ENCODE assay signal across 8 mouse cellular contexts in the genomic region with DNA sequence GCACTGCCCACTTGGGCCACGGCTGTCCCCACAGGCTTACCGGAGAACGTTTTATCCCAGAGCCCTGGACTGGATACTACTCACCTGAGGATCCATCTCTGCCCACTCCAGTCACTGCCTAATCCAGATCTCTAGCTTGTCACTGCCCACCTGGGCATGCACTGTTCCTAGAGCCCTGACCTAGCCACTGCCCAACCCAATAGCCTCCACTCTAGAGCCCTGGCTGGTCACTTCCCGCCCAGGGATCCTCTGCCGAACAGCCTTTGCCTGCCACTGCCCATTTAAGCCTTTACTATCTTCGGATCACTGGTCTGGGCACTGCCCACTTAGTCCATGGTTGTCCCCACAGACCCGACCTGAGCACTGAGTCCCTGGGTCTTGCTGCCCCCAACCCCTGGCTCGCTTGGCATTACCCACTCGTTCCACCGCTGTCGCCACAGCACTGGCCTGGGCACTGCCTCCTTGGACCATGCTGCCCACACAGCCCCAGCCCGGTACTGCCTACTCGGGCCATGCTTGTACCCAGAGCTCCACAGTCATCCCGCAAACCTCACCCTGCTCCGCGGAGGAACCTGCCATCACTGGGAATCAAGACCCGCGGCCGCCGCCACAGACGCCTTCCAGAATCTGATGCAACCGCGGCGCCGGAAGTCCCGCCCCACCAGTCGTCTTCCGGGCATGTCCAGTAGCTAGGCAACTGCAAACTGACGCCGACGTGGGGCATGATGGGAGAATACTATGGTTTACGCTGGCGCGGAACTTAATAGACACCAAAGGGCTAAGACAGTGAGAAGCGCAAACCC. TPM values are rescaled to one million over a fixed set of nuclear protein-coding genes. Genes with fewer than 3 reads are reported as not detected.
DNase-seq lines count a peak whose midpoint lies in the region; ATAC-seq lines count a peak whose summit lies in the region.

Cars (minus strand) TSS at position 663 of the 803 bp plus-strand sequence.

- no peaks in the 10 kb centered on the region for H3K9me3 ChIP-seq in heart, embryonic 10.5 days
- H3K9me3 ChIP-seq in kidney, embryonic 15.5 days (replicated peaks) = no peaks in the 10 kb centered on the region

- DNase-seq in B cell, adult 2 months = peak; percentile 97
- DNase-seq in brain, adult 2 months (ENCODE audit: low read depth, low spot score) = peak; percentile 97
- peak; percentile 98 for DNase-seq in heart, embryonic 10.5 days (ENCODE audit: low spot score)
- peak; percentile 23 for DNase-seq in liver
- DNase-seq in spleen, postnatal 4 days (ENCODE audit: low spot score in 2 of 2) = peak; percentile 92 to 96

- no peaks in the 10 kb centered on the region for H3K27me3 ChIP-seq in heart, embryonic 10.5 days (ENCODE audit: insufficient read depth, poor library complexity, severe bottlenecking)
- H3K27me3 ChIP-seq in kidney, embryonic 15.5 days = no peaks in the 10 kb centered on the region

- peak within 1 kb of the TSS; percentile 91 for H3K4me2 ChIP-seq in kidney, embryonic 15.5 days

- peak; percentile 96 for ATAC-seq in erythroblast, adult 5-6 weeks (replicated peaks; ENCODE audit: low FRiP score, poor library complexity, severe bottlenecking)
- ATAC-seq in kidney, embryonic 15.5 days (replicated peaks; ENCODE audit: low FRiP score) = peak; percentile 99
- peak; percentile 98 for ATAC-seq in monocyte, adult 5-6 weeks (replicated peaks; ENCODE audit: insufficient number of reproducible peaks, low FRiP score, low TSS enrichment, poor library complexity, severe bottlenecking)

- peak within 1 kb of the TSS; percentile 89 for H3K27ac ChIP-seq in heart, embryonic 10.5 days
- peak within 1 kb of the TSS; percentile 75 for H3K27ac ChIP-seq in kidney, embryonic 15.5 days

- 2% methylated on average over 35 of the region's 35 CpGs for WGBS in heart, embryonic 10.5 days
- 2% methylated on average over 35 of the region's 35 CpGs for WGBS in kidney, embryonic 15.5 days

- peak within 1 kb of the TSS; percentile 95 for H3K4me3 ChIP-seq in heart, embryonic 10.5 days
- H3K4me3 ChIP-seq in kidney, embryonic 15.5 days (replicated peaks) = peak within 1 kb of the TSS; percentile 68

- peak within 1 kb of the TSS; percentile 81 for H3K9ac ChIP-seq in kidney, embryonic 15.5 days

- H3K4me1 ChIP-seq in heart, embryonic 10.5 days = peaks cover 19% of the 10 kb centered on the region
- peaks cover 26% of the 10 kb centered on the region for H3K4me1 ChIP-seq in kidney, embryonic 15.5 days

- H3K36me3 ChIP-seq in heart, embryonic 10.5 days = peaks cover 13% of the 10 kb centered on the region
- H3K36me3 ChIP-seq in kidney, embryonic 15.5 days = peaks cover 17% of the 10 kb centered on the region; the same call in 1 of the 2 replicates

RNA-seq across cellular contexts. Expression of gene Cars, which starts in this region (rescaled TPM):
- 60.9 and 87.4 TPM in 2 replicates for total RNA-seq in erythroblast, adult 5-6 weeks (2015; ENCODE audit: low replicate concordance)
- 120 and 157 TPM in 2 replicates for total RNA-seq in erythroblast, adult 5-6 weeks (2017; ENCODE audit: low replicate concordance)
- polyA plus RNA-seq in heart, embryonic 10.5 days (2016; fragmentation: Nextera tagmentation; extraction: Ambion mirVana) = 41.7 and 58.0 TPM in 2 replicates
- 62.3 and 62.9 TPM in 2 replicates for polyA plus RNA-seq in kidney, embryonic 15.5 days (2015; fragmentation: Nextera tagmentation; extraction: Ambion mirVana)
- 19.9 to 54.1 TPM (median 40.4 TPM) in 3 replicates for total RNA-seq in monocyte, adult 5-6 weeks (2017)

Comparison
In these comparisons a context has a peak if more than half of its experiments do, and no peak if none do; other contexts are left out.
1. Peak in every context shown above with its lines: DNase-seq, ATAC-seq, H3K4me3 ChIP-seq and H3K27ac ChIP-seq.
2. DNase-seq: peak in every context shown above with its lines; median percentile 98 in heart, embryonic 10.5 days; 97 in B cell, adult 2 months; 97 in brain, adult 2 months; 94 in spleen, postnatal 4 days; 23 in liver.